Mouse (Mus musculus): ENCODE results near the gene Tarbp1. TPM values are rescaled to one million over a fixed set of nuclear protein-coding genes. Genes with fewer than 3 reads are reported as not detected.

Gene Tarbp1
- polyA plus RNA-seq, 1 experiment from 2014 or later = 2.3 TPM

DNA sequence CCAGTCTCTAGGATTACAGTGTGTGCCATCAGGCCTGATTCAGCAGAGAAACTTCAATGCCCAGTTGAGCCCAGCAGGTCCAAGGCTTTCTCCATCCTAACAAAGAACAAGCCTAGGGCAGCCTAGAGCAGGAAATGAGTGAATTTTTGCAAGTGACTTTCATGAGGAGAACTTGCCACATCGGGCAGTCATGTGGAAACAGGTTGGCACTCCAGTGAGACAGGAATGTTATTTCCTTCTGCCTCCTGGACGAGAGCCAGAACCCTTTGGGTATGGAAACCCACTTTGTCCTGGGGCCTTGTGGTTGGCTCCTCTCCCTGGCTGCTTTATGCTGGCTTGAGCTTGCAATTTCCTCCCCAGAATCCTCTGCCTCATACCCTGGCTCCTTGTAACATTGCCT is 83.3 kb downstream of the Tarbp1 start:
- ATAC-seq (ENCODE audit: low FRiP score, low read depth) = no peak
- no peak overlapping the region for H3K4me3 ChIP-seq
- H3K36me3 ChIP-seq = no peaks in the 10 kb centered on the region
- H3K27me3 ChIP-seq = 0 out of 2 replicates have a peak, but pooled peaks cover 1% of the 10 kb centered on the region
- no peak overlapping the region for H3K4me2 ChIP-seq (replicated peaks)
- H3K27ac ChIP-seq (replicated peaks) = no peak overlapping the region
- no peaks in the 10 kb centered on the region for H3K9me3 ChIP-seq
- H3K9ac ChIP-seq (replicated peaks) = no peak overlapping the region
- peaks cover 7% of the 10 kb centered on the region for H3K4me1 ChIP-seq
- WGBS = 62% methylated on average over 2 of the region's 2 CpGs

- no peak overlapping the region for H3K9ac ChIP-seq (replicated peaks)
- no peak overlapping the region for H3K27ac ChIP-seq (replicated peaks)
- H3K9me3 ChIP-seq = no peaks in the 10 kb centered on the region
- no peak overlapping the region for H3K4me2 ChIP-seq (replicated peaks)
- H3K27me3 ChIP-seq = 0 out of 2 replicates have a peak, but pooled peaks cover 2% of the 10 kb centered on the region
- no peak for ATAC-seq (ENCODE audit: low FRiP score, low read depth)
- H3K36me3 ChIP-seq = no peaks in the 10 kb centered on the region
- WGBS = 88% methylated on average over 4 of the region's 4 CpGs
- no peaks in the 10 kb centered on the region for H3K4me1 ChIP-seq
- H3K4me3 ChIP-seq = no peak overlapping the region
These were observed 87.3 kb downstream of the Tarbp1 start for GRCm38 (mm10) chr8:126387566-126387965.

DNA sequence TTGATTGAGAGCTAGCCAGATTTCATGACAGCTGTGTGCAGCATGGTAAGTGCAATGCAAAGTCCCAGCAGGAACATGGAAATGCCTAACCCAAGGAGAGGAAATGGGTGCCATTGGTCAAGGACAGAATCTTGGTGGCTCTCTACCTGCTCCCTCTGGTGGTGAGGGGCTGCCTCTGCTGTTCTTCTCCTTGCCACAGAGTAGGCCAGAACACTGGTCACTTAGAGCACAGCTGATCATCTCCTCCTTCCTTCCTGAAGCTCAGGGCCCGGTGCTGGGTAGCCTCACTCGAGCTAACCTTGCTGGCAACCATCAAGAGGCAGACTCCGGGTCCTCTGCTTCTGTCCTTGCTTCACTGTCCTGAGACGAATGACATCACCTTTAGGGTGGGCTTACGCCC is 92.1 kb downstream of the Tarbp1 start:
- no peak for ATAC-seq (ENCODE audit: low FRiP score, low read depth)
- H3K27me3 ChIP-seq = peaks cover 8% of the 10 kb centered on the region
- 75% methylated on average over 5 of the region's 5 CpGs for WGBS

DNA sequence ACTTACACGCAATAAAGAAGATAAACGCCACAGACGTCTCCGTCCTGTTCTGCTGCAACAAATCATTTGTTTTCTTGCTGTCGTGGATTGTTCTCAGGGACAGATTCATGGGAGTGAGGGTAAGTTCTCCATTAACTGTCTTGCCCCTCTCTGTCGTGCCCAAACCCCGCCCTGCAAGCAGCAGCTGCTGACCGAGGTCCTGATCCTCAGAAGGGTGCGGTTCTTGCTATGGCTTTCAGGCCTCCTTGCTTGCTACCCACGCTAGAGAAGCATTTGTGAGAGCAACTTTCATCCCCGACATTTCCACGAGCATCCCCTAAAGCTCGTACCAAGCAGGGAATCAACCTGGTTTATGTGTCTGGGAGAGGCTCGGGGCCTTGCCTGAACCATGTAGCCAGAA is 92.6 kb downstream of the Tarbp1 start:
- no peak for ATAC-seq (ENCODE audit: low FRiP score, low read depth)
- no peak overlapping the region for H3K4me2 ChIP-seq (replicated peaks)
- H3K9ac ChIP-seq (replicated peaks) = no peak overlapping the region
- no peak overlapping the region for H3K4me3 ChIP-seq
- H3K27me3 ChIP-seq = peaks cover 8% of the 10 kb centered on the region
- H3K27ac ChIP-seq (replicated peaks) = no peak overlapping the region
- no peaks in the 10 kb centered on the region for H3K9me3 ChIP-seq
- no peaks in the 10 kb centered on the region for H3K4me1 ChIP-seq
- WGBS = 49% methylated on average over 14 of the region's 14 CpGs
- no peaks in the 10 kb centered on the region for H3K36me3 ChIP-seq

More for the DNA sequence above, 92.1 kb downstream of the Tarbp1 start:
- Histone ChIP-seq H3K9ac (replicated peaks) (no peak overlapping the region), H3K36me3 (no peaks in the 10 kb centered on the region), H3K4me3 (no peak overlapping the region), H3K4me1 (no peaks in the 10 kb centered on the region), H3K9me3 (no peaks in the 10 kb centered on the region), H3K27ac (replicated peaks) (no peak overlapping the region), H3K4me2 (replicated peaks) (no peak overlapping the region)

DNA sequence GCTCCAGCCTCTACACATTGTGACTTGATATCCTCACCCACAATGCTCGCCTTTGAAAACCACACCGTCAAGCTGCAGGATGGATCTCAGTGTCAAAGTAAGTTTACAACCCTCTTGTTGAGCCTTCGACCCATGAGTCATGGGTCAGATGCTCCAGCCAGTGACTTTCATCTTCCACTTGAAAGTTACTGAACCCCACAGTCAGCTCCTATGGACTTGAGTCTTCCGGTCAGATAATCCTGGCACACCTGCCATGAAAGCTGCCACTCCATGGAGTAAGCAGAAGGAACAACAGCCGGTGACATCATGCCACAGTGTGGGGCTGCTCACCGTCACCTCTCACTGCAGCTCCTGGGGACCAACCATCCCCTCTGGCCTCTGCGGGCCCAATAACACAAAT is 93.6 kb downstream of the Tarbp1 start:
- ATAC-seq (ENCODE audit: low FRiP score, low read depth) = no peak
- no peaks in the 10 kb centered on the region for H3K4me1 ChIP-seq
- no peak overlapping the region for H3K27ac ChIP-seq (replicated peaks)
- H3K4me2 ChIP-seq (replicated peaks) = no peak overlapping the region
- WGBS = 84% methylated on average over 7 of the region's 7 CpGs
- no peaks in the 10 kb centered on the region for H3K9me3 ChIP-seq
- H3K9ac ChIP-seq (replicated peaks) = no peak overlapping the region
- H3K27me3 ChIP-seq = peaks cover 8% of the 10 kb centered on the region
- no peaks in the 10 kb centered on the region for H3K36me3 ChIP-seq
- no peak overlapping the region for H3K4me3 ChIP-seq

DNA sequence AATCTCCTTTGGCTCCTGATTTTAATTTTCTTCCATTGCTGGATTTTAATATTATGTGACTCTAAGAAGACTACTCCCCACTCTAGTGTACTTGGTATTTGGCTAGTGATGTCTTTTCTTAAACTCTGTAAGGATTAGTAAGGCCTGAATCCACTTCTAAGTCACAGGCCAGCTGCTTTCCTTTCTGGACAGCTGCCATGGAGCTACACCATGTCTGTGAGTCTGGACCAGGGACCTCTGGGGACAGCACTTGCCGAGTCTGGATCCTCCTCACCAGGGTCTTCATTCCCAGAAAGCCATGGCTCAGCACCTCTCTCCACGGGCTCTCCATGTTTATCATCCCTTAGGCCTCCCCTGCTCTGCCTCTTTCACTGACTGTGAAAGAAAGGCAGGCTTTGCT is 94.7 kb downstream of the Tarbp1 start:
- Histone ChIP-seq H3K9me3 (no peaks in the 10 kb centered on the region), H3K9ac (replicated peaks) (no peak overlapping the region), H3K4me1 (no peaks in the 10 kb centered on the region)

DNA sequence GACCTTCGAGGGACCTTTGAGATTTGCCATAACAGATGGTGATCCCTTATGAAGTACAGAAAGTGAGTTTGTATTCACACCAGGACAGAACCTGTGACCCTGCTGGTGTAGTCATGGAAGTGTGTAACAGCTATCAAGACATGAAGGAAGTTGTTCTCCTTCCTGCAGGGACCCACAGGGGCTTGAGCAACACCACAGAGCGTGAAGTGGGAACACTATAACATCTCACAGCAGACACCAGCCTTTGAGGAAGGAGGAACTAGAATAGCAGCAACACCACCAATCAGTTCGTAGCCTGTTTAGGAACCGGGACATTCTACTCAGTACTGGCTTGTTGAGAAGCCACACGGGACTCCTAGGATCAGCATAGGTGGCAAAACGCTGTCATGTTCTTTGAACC is 95.3 kb downstream of the Tarbp1 start:
- Histone ChIP-seq H3K36me3 (no peaks in the 10 kb centered on the region), H3K27me3 (peaks cover 8% of the 10 kb centered on the region), H3K27ac (replicated peaks) (no peak overlapping the region), H3K9ac (replicated peaks) (no peak overlapping the region), H3K9me3 (no peaks in the 10 kb centered on the region), H3K4me2 (replicated peaks) (no peak overlapping the region), H3K4me3 (no peak overlapping the region), H3K4me1 (no peaks in the 10 kb centered on the region)
- ATAC-seq (ENCODE audit: low FRiP score, low read depth) = no peak
- WGBS = 89% methylated on average over 6 of the region's 6 CpGs

More for the DNA sequence above, 94.7 kb downstream of the Tarbp1 start:
- H3K36me3 ChIP-seq = no peaks in the 10 kb centered on the region
- H3K27me3 ChIP-seq = peaks cover 8% of the 10 kb centered on the region
- no peak overlapping the region for H3K4me2 ChIP-seq (replicated peaks)
- H3K4me3 ChIP-seq = no peak overlapping the region
- no peak overlapping the region for H3K27ac ChIP-seq (replicated peaks)
- no peak for ATAC-seq (ENCODE audit: low FRiP score, low read depth)
- WGBS = 62% methylated on average over 2 of the region's 2 CpGs

Other genes with a start within 250 kb of the Tarbp1 start
- 0.22 and 0.31 TPM in 2 replicates for gene Slc35f3, start 176.5 kb downstream of the Tarbp1 start, polyA plus RNA-seq (2016; fragmentation: Nextera tagmentation; extraction: Ambion mirVana)
- 41.4 and 41.5 TPM in 2 replicates for gene Coa6, start 52.5 kb downstream of the Tarbp1 start, polyA plus RNA-seq (2016; fragmentation: Nextera tagmentation; extraction: Ambion mirVana)
- gene Irf2bp2, start 118.9 kb upstream of the Tarbp1 start, polyA plus RNA-seq (2016; fragmentation: Nextera tagmentation; extraction: Ambion mirVana) = 7.5 and 7.7 TPM in 2 replicates